Mouse (Mus musculus) layer of hippocampus, postnatal 36 days (tissue): ENCODE results near the gene Peg12. TPM values are rescaled to one million over a fixed set of nuclear protein-coding genes. Genes with fewer than 3 reads are reported as not detected.

Experiments used
- total RNA-seq, 2 experiments: library from RNA; stranded (reverse); gene quantifications; 2 replicates each; pipeline ENCODE4 v1.2.3; 2021

The Peg12 gene
- total RNA-seq, 2 experiments from 2014 or later = 0.42 to 0.56 TPM

Other genes with a start within 250 kb of the Peg12 start
- 100 to 1,000 TPM; 129 to 135 TPM for gene Ndn, start 117.9 kb downstream of the Peg12 start, total RNA-seq
- gene Magel2, start 87.5 kb downstream of the Peg12 start, total RNA-seq = 1 to 10 TPM; 1.4 to 1.5 TPM
- 1 to 10 TPM; 1.3 to 1.5 TPM for gene Mkrn3, start 44.4 kb downstream of the Peg12 start, total RNA-seq